Mouse (Mus musculus) mouse trophoblast stem cell (cell line): ENCODE data around the gene Selenof.
"Not testable (repeated sequence)": the region's sequence is repeated elsewhere in the genome, so short reads cannot be mapped to it uniquely, and the experiment has no call there.

Experiments used
- in situ Hi-C, 2 experiments: fragments of 300-500 bp; cut with MseI, MboI; formaldehyde crosslinking; loops; 2 replicates in 1 of 2; 3 replicates in 1 of 2; pipeline ENCODE4 v1.15.1; 2025

Gene Selenof

GRCm38 (mm10) chr3:144602413-144602812, 32.3 kb downstream of the Selenof start:
- in situ Hi-C loops = no loop called here

- in situ Hi-C loops = no loop called here
These were observed 32.7 kb downstream of the Selenof start for GRCm38 (mm10) chr3:144602819-144603218.

GRCm38 (mm10) chr3:144603558-144603957, 33.5 kb downstream of the Selenof start:
- in situ Hi-C loops = no loop called here

GRCm38 (mm10) chr3:144604205-144604604, 34.1 kb downstream of the Selenof start:
- in situ Hi-C loops = no loop called here

GRCm38 (mm10) chr3:144605811-144606210, 35.7 kb downstream of the Selenof start:
- in situ Hi-C loops = not testable (repeated sequence)

- in situ Hi-C loops = no loop called here
These were observed 36.3 kb downstream of the Selenof start for GRCm38 (mm10) chr3:144606449-144606848.

- in situ Hi-C loops = no loop called here
These were observed 38.0 kb downstream of the Selenof start for GRCm38 (mm10) chr3:144608090-144608489.

GRCm38 (mm10) chr3:144610759-144611158, 40.7 kb downstream of the Selenof start:
- in situ Hi-C loops = no loop called here

- in situ Hi-C loops = no loop called here
These were observed 41.6 kb downstream of the Selenof start for GRCm38 (mm10) chr3:144611626-144612271.

GRCm38 (mm10) chr3:144612382-144612781, 42.3 kb downstream of the Selenof start:
- in situ Hi-C loops = no loop called here

- in situ Hi-C loops = no loop called here
These were observed 44.2 kb downstream of the Selenof start for GRCm38 (mm10) chr3:144614277-144614676.

- in situ Hi-C loops = no loop called here
These were observed 44.6 kb downstream of the Selenof start for GRCm38 (mm10) chr3:144614698-144615097.

- in situ Hi-C loops = no loop called here
These were observed 45.4 kb downstream of the Selenof start for GRCm38 (mm10) chr3:144615459-144615858.

- in situ Hi-C loops = no loop called here
These were observed 46.7 kb downstream of the Selenof start for GRCm38 (mm10) chr3:144616654-144617425.

GRCm38 (mm10) chr3:144617633-144618180, 47.6 kb downstream of the Selenof start:
- in situ Hi-C loops = no loop called here

GRCm38 (mm10) chr3:144622930-144623612, 53.0 kb downstream of the Selenof start:
- in situ Hi-C loops = no loop called here

GRCm38 (mm10) chr3:144625691-144626090, 55.6 kb downstream of the Selenof start:
- in situ Hi-C loops = no loop called here

- in situ Hi-C loops = no loop called here
These were observed 58.2 kb downstream of the Selenof start for GRCm38 (mm10) chr3:144628005-144628914.

- in situ Hi-C loops = no loop called here
These were observed 58.8 kb downstream of the Selenof start for GRCm38 (mm10) chr3:144628915-144629230.

GRCm38 (mm10) chr3:144635236-144635635, 65.1 kb downstream of the Selenof start:
- in situ Hi-C loops = no loop called here

- in situ Hi-C loops = no loop called here
These were observed 68.0 kb downstream of the Selenof start for GRCm38 (mm10) chr3:144638110-144638509.
